Mouse (Mus musculus): ENCODE measurements at regions not wholly inside any gene's neighbourhood (a gene's known extent, or its start where the extent isn't known, plus 50 kb on each side); places are given as distances from the start of the nearest gene placed in this dataset.

DNA sequence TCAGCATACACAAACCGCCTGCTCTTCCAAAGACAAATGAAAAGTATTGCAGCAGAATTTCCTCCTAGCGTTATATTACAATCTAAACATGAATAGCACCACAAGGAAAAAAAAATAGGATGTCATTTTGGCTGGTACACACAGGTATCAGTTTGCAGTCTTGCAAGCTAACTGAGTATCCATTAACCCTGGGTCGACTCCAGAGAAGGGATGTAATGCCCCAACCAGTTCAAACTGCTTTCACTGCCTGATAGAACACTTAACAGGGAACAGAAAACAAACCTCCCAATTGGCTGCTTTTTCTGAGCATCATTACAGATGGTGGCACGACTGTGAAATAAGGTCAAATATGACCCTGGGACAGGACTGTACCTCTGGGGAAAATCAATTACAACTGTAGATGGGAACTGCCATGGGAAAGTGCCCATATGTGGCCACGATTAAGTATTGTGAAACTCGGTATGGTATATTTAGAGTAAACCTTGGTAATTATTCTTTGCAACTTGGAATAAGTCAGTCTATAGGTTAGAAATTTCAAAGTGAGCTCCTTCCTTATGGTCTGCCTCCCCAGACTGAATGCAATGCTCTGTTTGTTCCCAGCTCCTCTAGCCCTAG is 137.5 kb upstream of the Sgk1 start:
- Histone ChIP-seq H3K27me3 (ENCODE audit: control insufficient read depth, insufficient read depth, insufficient read length) (no peaks in the 10 kb centered on the region), H3K4me2 (ENCODE audit: low read depth) (no peak overlapping the region), H3ac (ENCODE audit: control insufficient read depth, insufficient read length) (no peak overlapping the region), H3K79me2 (ENCODE audit: control insufficient read depth, insufficient read depth) (no peaks in the 10 kb centered on the region), H3K36me3 (ENCODE audit: control insufficient read depth, insufficient read depth) (no peaks in the 10 kb centered on the region), H3K4me3 (no peak overlapping the region)
- TF ChIP-seq POLR2A (IDR thresholded peaks at IDR 0.05; ENCODE audit: insufficient read length, low read depth) (no peak), POLR2AphosphoS2 (IDR thresholded peaks at IDR 0.05; ENCODE audit: insufficient read length, low read depth) (no peak), MYOG (IDR thresholded peaks at IDR 0.05; ENCODE audit: control insufficient read depth in 1 of 3, insufficient read depth in 1 of 3, insufficient read length in 2 of 3, low read depth in 2 of 3) (no peak), REST (IDR thresholded peaks at IDR 0.05; ENCODE audit: insufficient read depth, insufficient read length) (no peak), MAX (IDR thresholded peaks at IDR 0.05; ENCODE audit: low read depth) (no peak), CEBPB (IDR thresholded peaks at IDR 0.05; ENCODE audit: insufficient read depth, poor library complexity, severe bottlenecking) (no peak), TCF12 (IDR thresholded peaks at IDR 0.05; ENCODE audit: insufficient read depth, poor library complexity, severe bottlenecking) (no peak), E2F4 (IDR thresholded peaks at IDR 0.05; ENCODE audit: insufficient read depth) (no peak), SRF (IDR thresholded peaks at IDR 0.05; ENCODE audit: control insufficient read depth, insufficient read length, low read depth) (no peak), TCF3 (IDR thresholded peaks at IDR 0.05; ENCODE audit: insufficient read length, low read depth) (no peak), USF1 (IDR thresholded peaks at IDR 0.05; ENCODE audit: low read depth) (no peak), MYOD1 (IDR thresholded peaks at IDR 0.05; ENCODE audit: control insufficient read depth in 1 of 3, insufficient read length in 2 of 3, low read depth in 2 of 3) (no peak)

DNA sequence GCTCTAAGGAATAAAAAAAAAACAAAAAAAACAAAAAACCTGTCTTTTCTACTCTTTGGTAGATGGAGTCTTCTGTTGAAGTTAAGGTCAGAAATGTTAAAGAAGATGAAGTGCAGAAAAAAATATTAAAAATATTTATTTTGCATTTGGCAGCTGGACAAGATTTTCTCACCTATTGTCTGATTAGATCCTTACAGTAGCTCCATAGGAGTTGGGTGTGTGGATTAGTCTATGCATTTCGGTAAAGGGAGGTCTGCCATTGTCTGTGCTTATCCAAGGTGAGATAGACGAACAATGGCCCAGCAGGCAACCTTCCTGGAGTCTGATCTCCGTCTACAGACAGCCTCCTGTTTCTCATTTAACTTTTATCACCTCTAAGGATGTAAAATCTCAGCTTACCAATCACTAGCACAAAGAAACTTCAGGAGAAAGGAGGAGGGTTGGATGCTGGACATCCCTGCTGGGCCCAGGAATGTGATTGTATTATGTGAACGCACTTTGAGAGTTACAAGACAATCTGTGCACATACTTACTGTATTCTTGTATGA is 136.0 kb upstream of the Sgk1 start:
- Histone ChIP-seq H3ac (ENCODE audit: control insufficient read depth, insufficient read length) (no peak overlapping the region), H3K79me2 (ENCODE audit: control insufficient read depth, insufficient read depth) (no peaks in the 10 kb centered on the region), H3K4me3 (no peak overlapping the region), H3K36me3 (ENCODE audit: control insufficient read depth, insufficient read depth) (no peaks in the 10 kb centered on the region), H3K4me2 (ENCODE audit: low read depth) (no peak overlapping the region), H3K27me3 (ENCODE audit: control insufficient read depth, insufficient read depth, insufficient read length) (no peaks in the 10 kb centered on the region)
- no peak for TF ChIP-seq TCF12 (IDR thresholded peaks at IDR 0.05; ENCODE audit: insufficient read depth, poor library complexity, severe bottlenecking)
- TF ChIP-seq MAX (IDR thresholded peaks at IDR 0.05; ENCODE audit: low read depth): no peak

DNA sequence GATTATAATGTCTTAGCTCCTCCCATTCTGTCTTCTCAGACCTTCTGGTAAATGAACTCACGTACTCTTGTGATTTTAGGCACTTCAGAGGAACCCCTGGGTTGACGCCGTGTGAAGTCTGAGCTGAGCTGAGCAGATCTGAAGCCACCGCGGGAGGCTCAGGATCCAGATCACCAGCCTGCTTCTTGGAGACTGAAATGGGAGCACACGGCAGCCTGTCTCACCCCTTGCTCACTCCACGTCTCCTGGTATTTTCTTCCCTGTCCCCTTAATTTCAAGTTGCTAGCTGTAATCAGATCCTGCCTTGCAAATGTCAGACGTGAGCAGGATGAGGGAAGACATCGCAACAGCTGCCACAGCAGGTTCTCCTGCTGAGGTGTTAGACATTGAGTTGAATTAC is 135.3 kb upstream of the Sgk1 start:
- Histone ChIP-seq H3K4me3 (no peak overlapping the region), H3ac (ENCODE audit: control insufficient read depth, insufficient read length) (no peak overlapping the region), H3K4me2 (ENCODE audit: low read depth) (no peak overlapping the region), H3K27me3 (ENCODE audit: control insufficient read depth, insufficient read depth, insufficient read length) (no peaks in the 10 kb centered on the region), H3K79me2 (ENCODE audit: control insufficient read depth, insufficient read depth) (no peaks in the 10 kb centered on the region), H3K36me3 (ENCODE audit: control insufficient read depth, insufficient read depth) (no peaks in the 10 kb centered on the region)
- no peak for TF ChIP-seq POLR2AphosphoS2 (IDR thresholded peaks at IDR 0.05; ENCODE audit: insufficient read length, low read depth)
- peak in 2 of 3 experiments; percentile 14 to 58 for TF ChIP-seq MYOD1 (IDR thresholded peaks at IDR 0.05; ENCODE audit: control insufficient read depth in 1 of 3, insufficient read length in 2 of 3, low read depth in 2 of 3)

DNA sequence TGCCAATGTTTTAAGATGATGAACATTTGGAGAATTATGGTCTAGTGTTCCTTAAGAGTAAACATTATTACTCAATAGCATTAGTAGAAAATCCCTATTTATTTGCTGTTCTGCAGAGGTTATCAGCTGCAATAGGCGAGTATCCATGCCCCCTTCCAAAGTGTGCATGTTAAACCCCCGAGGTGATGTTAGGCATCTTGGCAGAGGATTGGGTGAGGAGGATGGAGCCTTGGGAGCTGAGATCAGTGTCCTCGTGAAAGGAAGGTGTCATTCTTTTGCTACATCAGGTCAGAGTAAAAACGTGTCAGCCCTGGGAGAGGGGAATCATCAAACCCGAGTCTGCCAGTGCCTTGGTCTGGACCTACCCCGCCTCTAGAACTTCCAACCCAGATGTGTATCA is 130.7 kb upstream of the Sgk1 start:
- H3K4me3 ChIP-seq: no peak overlapping the region
- H3ac ChIP-seq (ENCODE audit: control insufficient read depth, insufficient read length): no peak overlapping the region
- no peaks in the 10 kb centered on the region for H3K27me3 ChIP-seq (ENCODE audit: control insufficient read depth, insufficient read depth, insufficient read length)
- TF ChIP-seq TCF3 (IDR thresholded peaks at IDR 0.05; ENCODE audit: insufficient read length, low read depth) (no peak), TCF12 (IDR thresholded peaks at IDR 0.05; ENCODE audit: insufficient read depth, poor library complexity, severe bottlenecking) (no peak), CEBPB (IDR thresholded peaks at IDR 0.05; ENCODE audit: insufficient read depth, poor library complexity, severe bottlenecking) (no peak), USF1 (IDR thresholded peaks at IDR 0.05; ENCODE audit: low read depth) (no peak), SRF (IDR thresholded peaks at IDR 0.05; ENCODE audit: control insufficient read depth, insufficient read length, low read depth) (no peak), POLR2A (IDR thresholded peaks at IDR 0.05; ENCODE audit: insufficient read length, low read depth) (no peak), MYOG (IDR thresholded peaks at IDR 0.05; ENCODE audit: control insufficient read depth in 1 of 3, insufficient read depth in 1 of 3, insufficient read length in 2 of 3, low read depth in 2 of 3) (no peak), POLR2AphosphoS2 (IDR thresholded peaks at IDR 0.05; ENCODE audit: insufficient read length, low read depth) (no peak), MYOD1 (IDR thresholded peaks at IDR 0.05; ENCODE audit: control insufficient read depth in 1 of 3, insufficient read length in 2 of 3, low read depth in 2 of 3) (no peak), MAX (IDR thresholded peaks at IDR 0.05; ENCODE audit: low read depth) (no peak), REST (IDR thresholded peaks at IDR 0.05; ENCODE audit: insufficient read depth, insufficient read length) (no peak), E2F4 (IDR thresholded peaks at IDR 0.05; ENCODE audit: insufficient read depth) (no peak)
- no peaks in the 10 kb centered on the region for H3K36me3 ChIP-seq (ENCODE audit: control insufficient read depth, insufficient read depth)
- no peaks in the 10 kb centered on the region for H3K79me2 ChIP-seq (ENCODE audit: control insufficient read depth, insufficient read depth)
- no peak overlapping the region for H3K4me2 ChIP-seq (ENCODE audit: low read depth)

DNA sequence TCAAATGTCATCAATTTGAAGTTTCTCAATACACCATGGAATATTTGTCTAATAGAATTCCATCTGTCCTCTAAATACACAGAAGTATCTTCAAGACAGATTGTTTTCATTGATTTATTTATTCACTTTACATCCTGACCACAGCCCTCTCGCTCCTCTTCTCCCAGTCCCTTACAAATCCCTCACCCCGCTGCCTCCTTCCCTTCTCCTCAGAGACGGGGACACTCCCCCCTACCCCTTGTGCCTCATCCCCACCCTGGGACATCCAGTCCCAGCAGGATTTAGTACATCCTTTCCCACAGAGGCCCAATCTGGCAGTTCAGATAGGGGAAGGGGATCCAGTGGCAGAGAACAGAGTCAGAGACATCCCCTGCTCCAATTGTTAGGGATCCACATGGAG is 129.6 kb upstream of the Sgk1 start:
- no peak overlapping the region for H3K4me2 ChIP-seq (ENCODE audit: low read depth)
- no peaks in the 10 kb centered on the region for H3K36me3 ChIP-seq (ENCODE audit: control insufficient read depth, insufficient read depth)
- H3K27me3 ChIP-seq (ENCODE audit: control insufficient read depth, insufficient read depth, insufficient read length): no peaks in the 10 kb centered on the region
- no peak overlapping the region for H3ac ChIP-seq (ENCODE audit: control insufficient read depth, insufficient read length)
- no peaks in the 10 kb centered on the region for H3K79me2 ChIP-seq (ENCODE audit: control insufficient read depth, insufficient read depth)
- no peak for TF ChIP-seq TCF12 (IDR thresholded peaks at IDR 0.05; ENCODE audit: insufficient read depth, poor library complexity, severe bottlenecking)
- TF ChIP-seq MYOG (IDR thresholded peaks at IDR 0.05; ENCODE audit: control insufficient read depth in 1 of 3, insufficient read depth in 1 of 3, insufficient read length in 2 of 3, low read depth in 2 of 3): no peak
- no peak for TF ChIP-seq CEBPB (IDR thresholded peaks at IDR 0.05; ENCODE audit: insufficient read depth, poor library complexity, severe bottlenecking)
- TF ChIP-seq TCF3 (IDR thresholded peaks at IDR 0.05; ENCODE audit: insufficient read length, low read depth): no peak
- no peak for TF ChIP-seq USF1 (IDR thresholded peaks at IDR 0.05; ENCODE audit: low read depth)
- no peak for TF ChIP-seq MYOD1 (IDR thresholded peaks at IDR 0.05; ENCODE audit: control insufficient read depth in 1 of 3, insufficient read length in 2 of 3, low read depth in 2 of 3)
- no peak for TF ChIP-seq MAX (IDR thresholded peaks at IDR 0.05; ENCODE audit: low read depth)
- TF ChIP-seq E2F4 (IDR thresholded peaks at IDR 0.05; ENCODE audit: insufficient read depth): no peak
- no peak for TF ChIP-seq POLR2A (IDR thresholded peaks at IDR 0.05; ENCODE audit: insufficient read length, low read depth)
- no peak for TF ChIP-seq SRF (IDR thresholded peaks at IDR 0.05; ENCODE audit: control insufficient read depth, insufficient read length, low read depth)
- TF ChIP-seq REST (IDR thresholded peaks at IDR 0.05; ENCODE audit: insufficient read depth, insufficient read length): no peak
- TF ChIP-seq POLR2AphosphoS2 (IDR thresholded peaks at IDR 0.05; ENCODE audit: insufficient read length, low read depth): no peak
- H3K4me3 ChIP-seq: no peak overlapping the region
